Comparison of ENCODE assay signal across 14 mouse cellular contexts in the genomic region with DNA sequence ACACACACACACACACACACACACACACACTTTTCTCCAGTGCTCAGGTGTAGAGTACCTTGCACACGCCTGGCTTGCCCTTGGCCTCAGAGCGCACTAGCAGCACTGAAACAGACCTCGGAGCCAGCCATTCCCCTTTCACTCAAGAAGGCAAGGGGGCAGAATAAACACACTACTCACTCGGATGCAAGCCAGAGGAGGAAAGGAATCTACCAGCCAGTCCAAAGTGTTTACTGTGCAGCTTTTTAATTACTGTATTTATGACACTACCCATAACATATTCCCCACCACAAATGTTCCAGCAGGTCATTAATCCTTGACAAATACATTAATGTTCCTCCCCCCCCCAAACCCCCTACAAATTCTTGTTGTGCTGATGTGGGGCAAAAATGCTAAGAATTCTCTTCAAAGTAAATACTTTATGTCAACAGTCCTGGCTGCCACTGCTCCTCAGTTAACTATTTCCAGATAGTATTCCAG.
DNase-seq lines count a peak whose midpoint lies in the region; ATAC-seq and TF ChIP-seq lines count a peak whose summit lies in the region.
"Had no signal": no experiment of that assay in that cellular context is flagged by ENCODE, and none has a peak within 500 bp of the region (broad histone marks: within the 10 kb centered on the region; RNA-seq: fewer than 3 reads in every experiment).

No protein-coding gene starts in this region.

- WGBS in intestine, embryonic 15.5 days, result 27% methylated on average over 4 of the region's 4 CpGs
- 50% methylated on average over 4 of the region's 4 CpGs for WGBS in intestine, postnatal 0 days
- 35% methylated on average over 4 of the region's 4 CpGs for WGBS in embryonic facial prominence, embryonic 14.5 days
- 31% methylated on average over 4 of the region's 4 CpGs for WGBS in kidney, embryonic 16.5 days

- H3K27me3 ChIP-seq in intestine, embryonic 15.5 days (replicated peaks), result no peaks in the 10 kb centered on the region
- H3K27me3 ChIP-seq in intestine, postnatal 0 days (replicated peaks; ENCODE audit: control insufficient read depth, insufficient read depth, low read length), result no peaks in the 10 kb centered on the region
- H3K27me3 ChIP-seq in embryonic facial prominence, embryonic 14.5 days (replicated peaks; ENCODE audit: control insufficient read depth, insufficient read depth, low read length), result no peaks in the 10 kb centered on the region
- no peaks in the 10 kb centered on the region for H3K27me3 ChIP-seq in kidney, embryonic 16.5 days (ENCODE audit: insufficient read depth, low read length)
- H3K27me3 ChIP-seq: embryonic facial prominence, embryonic 15.5 days had no signal

- H3K4me2 ChIP-seq in intestine, embryonic 15.5 days (replicated peaks), result no peak overlapping the region
- no peak overlapping the region for H3K4me2 ChIP-seq in intestine, postnatal 0 days (replicated peaks; ENCODE audit: low read depth)
- H3K4me2 ChIP-seq in embryonic facial prominence, embryonic 14.5 days (ENCODE audit: low read depth, low read length), result no peak overlapping the region
- 0 out of 2 replicates have a peak overlapping the region, but pooled peaks have one; percentile 36 for H3K4me2 ChIP-seq in kidney, embryonic 16.5 days (replicated peaks; ENCODE audit: low read depth, low read length)
- H3K4me2 ChIP-seq: embryonic facial prominence, embryonic 15.5 days had no signal

- no peak overlapping the region for H3K27ac ChIP-seq in intestine, embryonic 15.5 days
- H3K27ac ChIP-seq in intestine, postnatal 0 days (ENCODE audit: low read depth, low read length), result no peak overlapping the region
- H3K27ac ChIP-seq in embryonic facial prominence, embryonic 14.5 days (replicated peaks; ENCODE audit: low read depth, low read length), result no peak overlapping the region; the same call in 1 of the 2 replicates
- peak overlapping the region; percentile 81 for H3K27ac ChIP-seq in kidney, embryonic 16.5 days (ENCODE audit: low read length)
- H3K27ac ChIP-seq: embryonic facial prominence, embryonic 15.5 days; liver, embryonic 14.5 days had no signal

- peaks cover 9% of the 10 kb centered on the region; the same call in 1 of the 2 replicates for H3K4me1 ChIP-seq in intestine, embryonic 15.5 days (replicated peaks)
- peaks cover 3% of the 10 kb centered on the region; the same call in 1 of the 2 replicates for H3K4me1 ChIP-seq in intestine, postnatal 0 days (replicated peaks; ENCODE audit: control insufficient read depth, insufficient read depth, low read length)
- H3K4me1 ChIP-seq in embryonic facial prominence, embryonic 14.5 days (ENCODE audit: control insufficient read depth, insufficient read depth, low read length), result peaks cover 17% of the 10 kb centered on the region
- H3K4me1 ChIP-seq in kidney, embryonic 16.5 days (ENCODE audit: insufficient read depth, low read length), result peaks cover 48% of the 10 kb centered on the region

- H3K4me3 ChIP-seq in intestine, embryonic 15.5 days (replicated peaks), result no peak overlapping the region
- H3K4me3 ChIP-seq in intestine, postnatal 0 days (ENCODE audit: low read depth, low read length), result no peak overlapping the region
- no peak overlapping the region for H3K4me3 ChIP-seq in embryonic facial prominence, embryonic 14.5 days (ENCODE audit: low read depth, low read length)
- H3K4me3 ChIP-seq in kidney, embryonic 16.5 days (ENCODE audit: low read length), result no peak overlapping the region
- H3K4me3 ChIP-seq: embryonic facial prominence, embryonic 15.5 days; hindbrain, embryonic 10.5 days had no signal

- DNase-seq in embryonic facial prominence, embryonic 14.5 days (ENCODE audit: low spot score), result peak; percentile 39
- DNase-seq in lung, postnatal 10 days, result peak; percentile 69
- DNase-seq in right cerebral cortex, postnatal 36 days (ENCODE audit: low spot score in 2 of 2), result no peak
- DNase-seq in left cerebral cortex, postnatal 10 days (ENCODE audit: extremely low spot score in 1 of 2, low spot score in 2 of 2), result no peak
- DNase-seq in heart, adult 8-10 months (ENCODE audit: low spot score), result no peak
- DNase-seq: adrenal gland, postnatal 36 days; cerebellum, adult 11-12 months; right cerebral cortex, postnatal 4 days had no signal

- peak; percentile 39; the same call in 1 of the 2 replicates for ATAC-seq in intestine, embryonic 15.5 days
- no peak for ATAC-seq in intestine, postnatal 0 days
- ATAC-seq in embryonic facial prominence, embryonic 14.5 days (ENCODE audit: low read depth), result peak; percentile 50; the same call in 1 of the 2 replicates
- ATAC-seq in kidney, embryonic 16.5 days (ENCODE audit: low FRiP score, low TSS enrichment), result peak; percentile 70

- intact Hi-C loops in left cerebral cortex, postnatal 10 days (cut with DNase I), result no loop called here

- H3K9me3 ChIP-seq in intestine, embryonic 15.5 days, result no peaks in the 10 kb centered on the region
- H3K9me3 ChIP-seq in intestine, postnatal 0 days (ENCODE audit: control insufficient read depth), result no peaks in the 10 kb centered on the region
- H3K9me3 ChIP-seq in embryonic facial prominence, embryonic 14.5 days (ENCODE audit: control insufficient read depth, low read length), result no peaks in the 10 kb centered on the region
- H3K9me3 ChIP-seq in kidney, embryonic 16.5 days (ENCODE audit: low read length), result peaks cover 4% of the 10 kb centered on the region; the same call in 1 of the 2 replicates
- H3K9me3 ChIP-seq: embryonic facial prominence, embryonic 15.5 days; hindbrain, embryonic 10.5 days had no signal

- no peak for TF ChIP-seq CTCF in intestine, postnatal 0 days (IDR thresholded peaks at IDR 0.05; ENCODE audit: low read depth)

- H3K9ac ChIP-seq in intestine, embryonic 15.5 days, result no peak overlapping the region
- no peak overlapping the region for H3K9ac ChIP-seq in intestine, postnatal 0 days (ENCODE audit: low read depth, low read length)
- H3K9ac ChIP-seq in embryonic facial prominence, embryonic 14.5 days (ENCODE audit: low read depth, low read length), result no peak overlapping the region
- no peak overlapping the region for H3K9ac ChIP-seq in kidney, embryonic 16.5 days (replicated peaks; ENCODE audit: low read length)
- H3K9ac ChIP-seq: embryonic facial prominence, embryonic 15.5 days; liver, embryonic 14.5 days had no signal

- no peaks in the 10 kb centered on the region for H3K36me3 ChIP-seq in intestine, embryonic 15.5 days
- H3K36me3 ChIP-seq in intestine, postnatal 0 days (ENCODE audit: control insufficient read depth, insufficient read depth), result no peaks in the 10 kb centered on the region
- no peaks in the 10 kb centered on the region for H3K36me3 ChIP-seq in embryonic facial prominence, embryonic 14.5 days (ENCODE audit: control insufficient read depth, insufficient read depth, low read length)
- H3K36me3 ChIP-seq in kidney, embryonic 16.5 days (ENCODE audit: insufficient read depth, low read length), result no peaks in the 10 kb centered on the region
- H3K36me3 ChIP-seq: embryonic facial prominence, embryonic 15.5 days; hindbrain, embryonic 10.5 days had no signal

Comparison
In these comparisons a context has a peak if more than half of its experiments do, and no peak if none do; other contexts are left out.
1. DNase-seq: peak in embryonic facial prominence, embryonic 14.5 days (single experiment) and lung, postnatal 10 days (single experiment); none in right cerebral cortex, postnatal 36 days (0 of 2), left cerebral cortex, postnatal 10 days (0 of 2) and heart, adult 8-10 months (single experiment).